Mouse (Mus musculus) limb, embryonic 15.5 days (tissue): ENCODE data around the gene Prkce. TPM values are rescaled to one million over a fixed set of nuclear protein-coding genes. Genes with fewer than 3 reads are reported as not detected.

Source experiments
- ATAC-seq: fragments of 200-750 bp; cut with Nextera tagmentation; 2 replicates; pipeline ENCODE4 v1.8.0; 2017; ENCODE audit warnings: low read depth, moderate TSS enrichment; ENCODE audit not compliant: insufficient number of reproducible peaks, low FRiP score, low TSS enrichment
- H3K27ac ChIP-seq: fragments of 300-500 bp; sonication (generic); 2 replicates; pipeline ENCODE4 v1.5.1; 2015; ENCODE audit warnings: moderate library complexity, mild to moderate bottlenecking, inconsistent platforms
- H3K27me3 ChIP-seq: fragments of 300-500 bp; sonication (generic); 2 replicates; pipeline ENCODE4 v1.6.1; 2015; ENCODE audit warnings: inconsistent platforms
- H3K36me3 ChIP-seq: fragments of 300-500 bp; sonication (generic); 2 replicates; pipeline ENCODE4 v1.6.1; 2015; ENCODE audit warnings: inconsistent platforms
- H3K4me1 ChIP-seq: fragments of 300-500 bp; sonication (generic); 2 replicates; pipeline ENCODE4 v1.6.1; 2015; ENCODE audit warnings: inconsistent platforms
- H3K4me2 ChIP-seq: fragments of 300-500 bp; sonication (generic); 2 replicates; pipeline ENCODE4 v1.6.1; 2015; ENCODE audit warnings: mild to moderate bottlenecking, inconsistent platforms
- H3K4me3 ChIP-seq: fragments of 300-500 bp; sonication (generic); 2 replicates; pipeline ENCODE4 v1.5.1; 2015; ENCODE audit warnings: mild to moderate bottlenecking, inconsistent platforms
- H3K9ac ChIP-seq: fragments of 300-500 bp; sonication (generic); 2 replicates; pipeline ENCODE4 v1.6.1; 2015; ENCODE audit warnings: inconsistent platforms
- H3K9me3 ChIP-seq: fragments of 300-500 bp; sonication (generic); 2 replicates; pipeline ENCODE4 v1.6.1; 2016; ENCODE audit warnings: inconsistent platforms
- WGBS: fragments of 180-500 bp; shearing (Covaris S2); methylation state at CpG from one replicate; pipeline ENCODE4 v1.1.7; 2015; 5-methylcytosine and 5-hydroxymethylcytosine counted together
- polyA plus RNA-seq: library from polyadenylated mRNA; unstranded; fragments of >200 nt; fragmentation: Nextera tagmentation; extraction: Ambion mirVana; gene quantifications from 2 replicates; pipeline ENCODE4 v1.2.1, GENCODE M21; 2015

Gene Prkce
- polyA plus RNA-seq, 1 experiment from 2014 or later = 6.8 TPM

GRCm38 (mm10) chr17:86603848-86604444 lies 436.4 kb downstream of the Prkce start:
- Histone ChIP-seq H3K36me3 (no peaks in the 10 kb centered on the region), H3K4me3 (no peak overlapping the region), H3K4me1 (no peaks in the 10 kb centered on the region), H3K4me2 (no peak overlapping the region), H3K9me3 (no peaks in the 10 kb centered on the region), H3K27ac (no peak overlapping the region), H3K27me3 (no peaks in the 10 kb centered on the region), H3K9ac (no peak overlapping the region)
- WGBS = 63% methylated on average over 5 of the region's 5 CpGs
- no peak for ATAC-seq

DNA sequence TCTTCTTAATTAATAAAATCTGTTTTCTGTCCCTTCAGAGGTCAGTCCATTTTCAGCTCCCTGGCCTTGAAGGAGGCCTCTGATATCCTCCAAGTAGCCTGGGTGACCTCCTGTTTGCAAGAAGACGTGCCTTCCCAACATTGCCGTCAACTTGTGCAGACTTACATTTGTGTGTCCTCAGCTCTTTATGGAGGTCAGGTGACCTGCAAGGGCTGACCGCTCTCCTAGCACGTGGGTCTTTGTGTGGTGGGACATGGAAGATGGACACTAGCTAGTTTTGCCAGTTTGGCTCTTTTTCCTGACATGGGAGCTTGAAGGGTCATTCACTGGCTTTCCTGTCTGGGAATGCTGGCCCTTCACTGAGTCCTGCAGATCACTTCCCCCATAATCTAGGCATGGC lies 440.4 kb downstream of the Prkce start:
- Histone ChIP-seq H3K9ac (no peak overlapping the region), H3K4me2 (no peak overlapping the region), H3K36me3 (no peaks in the 10 kb centered on the region), H3K4me3 (no peak overlapping the region), H3K9me3 (no peaks in the 10 kb centered on the region), H3K4me1 (peaks cover 7% of the 10 kb centered on the region; the same call in 1 of the 2 replicates), H3K27me3 (no peaks in the 10 kb centered on the region), H3K27ac (no peak overlapping the region)
- ATAC-seq = no peak
- WGBS = 90% methylated on average over 4 of the region's 4 CpGs

GRCm38 (mm10) chr17:86610271-86610969 lies 442.8 kb downstream of the Prkce start:
- Histone ChIP-seq H3K4me2 (no peak overlapping the region), H3K4me1 (peaks cover 7% of the 10 kb centered on the region; the same call in 1 of the 2 replicates), H3K4me3 (no peak overlapping the region), H3K9ac (no peak overlapping the region), H3K9me3 (no peaks in the 10 kb centered on the region), H3K27ac (no peak overlapping the region), H3K27me3 (no peaks in the 10 kb centered on the region), H3K36me3 (no peaks in the 10 kb centered on the region)
- 53% methylated on average over 8 of the region's 8 CpGs for WGBS
- no peak for ATAC-seq

- no peak overlapping the region for H3K4me3 ChIP-seq
- H3K4me2 ChIP-seq = no peak overlapping the region
- H3K4me1 ChIP-seq = peaks cover 7% of the 10 kb centered on the region; the same call in 1 of the 2 replicates
- H3K27ac ChIP-seq = no peak overlapping the region
- no peaks in the 10 kb centered on the region for H3K36me3 ChIP-seq
- no peaks in the 10 kb centered on the region for H3K9me3 ChIP-seq
- 61% methylated on average over 5 of the region's 5 CpGs for WGBS
- H3K9ac ChIP-seq = no peak overlapping the region
- H3K27me3 ChIP-seq = no peaks in the 10 kb centered on the region
- no peak for ATAC-seq
These were observed 444.2 kb downstream of the Prkce start for GRCm38 (mm10) chr17:86611772-86612171.

DNA sequence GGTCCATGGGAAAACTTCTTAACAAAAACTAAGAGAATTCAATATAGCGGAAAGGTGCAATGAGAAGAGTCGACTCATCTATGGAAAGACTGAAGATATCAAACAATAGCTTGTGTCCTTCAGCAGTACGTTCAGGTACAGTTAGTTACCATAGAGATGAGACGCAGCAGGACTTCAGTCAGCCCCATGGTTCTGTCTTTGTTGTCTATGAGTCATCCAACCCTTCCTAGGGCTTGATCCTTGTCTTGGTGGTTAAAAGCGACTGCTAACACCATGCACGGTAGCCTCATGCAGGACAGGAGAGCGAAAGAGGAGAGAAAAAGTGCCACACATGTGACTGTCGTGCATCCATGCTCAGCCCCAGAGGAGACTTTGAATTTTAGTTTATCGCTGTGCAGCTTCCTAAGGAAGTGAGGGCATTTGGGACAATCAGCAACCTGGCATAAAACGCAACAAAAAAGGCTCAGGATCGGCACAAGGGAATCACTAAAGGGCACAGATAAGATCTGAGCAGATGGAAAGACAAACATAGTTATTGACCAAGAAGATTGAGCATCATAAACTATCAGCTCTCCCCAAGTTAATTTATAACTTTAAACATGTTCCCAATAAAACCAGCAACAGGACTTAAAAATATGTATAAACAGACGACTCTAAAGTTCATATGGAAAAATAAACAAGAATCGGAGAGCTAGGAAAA lies 448.2 kb downstream of the Prkce start:
- peaks cover 9% of the 10 kb centered on the region for H3K4me1 ChIP-seq
- 80% methylated on average over 13 of the region's 13 CpGs for WGBS
- no peak overlapping the region for H3K27ac ChIP-seq
- no peak for ATAC-seq
- no peaks in the 10 kb centered on the region for H3K9me3 ChIP-seq
- H3K4me3 ChIP-seq = no peak overlapping the region
- no peaks in the 10 kb centered on the region for H3K27me3 ChIP-seq
- no peak overlapping the region for H3K9ac ChIP-seq
- 0 out of 2 replicates have a peak, but pooled peaks cover 3% of the 10 kb centered on the region for H3K36me3 ChIP-seq
- no peak overlapping the region for H3K4me2 ChIP-seq

DNA sequence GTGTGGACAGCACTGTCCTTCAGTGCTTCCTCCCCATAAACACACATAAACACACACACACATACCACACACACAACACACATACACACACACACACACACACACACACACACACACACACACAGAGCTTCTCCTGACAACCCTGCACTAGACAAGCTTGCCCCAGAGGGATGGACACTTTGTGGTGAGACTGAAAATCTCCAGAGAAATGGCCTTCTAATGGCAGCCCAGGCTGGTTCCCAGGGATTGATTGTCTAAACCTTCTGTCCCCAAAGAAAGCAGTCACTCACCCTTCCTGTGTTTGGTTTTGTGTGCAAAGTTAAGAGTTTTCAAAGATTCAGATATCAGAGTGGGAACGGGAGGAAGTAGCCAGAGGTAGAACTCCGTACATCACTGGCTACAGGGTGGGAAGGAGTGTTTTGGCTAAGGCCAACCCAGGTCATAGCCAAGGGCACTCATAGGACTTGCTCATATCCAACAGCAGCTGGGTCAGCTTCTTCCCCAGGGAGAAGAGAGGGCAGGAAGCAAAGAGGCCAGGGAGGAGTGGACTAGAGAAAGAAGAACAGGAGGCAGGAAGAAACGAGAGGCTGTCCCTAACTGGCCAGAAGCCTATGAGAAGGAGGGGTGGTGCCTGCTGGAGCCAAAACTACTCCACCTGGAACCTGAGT lies 450.1 kb downstream of the Prkce start:
- H3K4me2 ChIP-seq = no peak overlapping the region
- H3K9me3 ChIP-seq = no peaks in the 10 kb centered on the region
- peaks cover 5% of the 10 kb centered on the region; the same call in 1 of the 2 replicates for H3K4me1 ChIP-seq
- no peak overlapping the region for H3K27ac ChIP-seq
- H3K36me3 ChIP-seq = peaks cover 3% of the 10 kb centered on the region; the same call in 1 of the 2 replicates
- H3K4me3 ChIP-seq = no peak overlapping the region
- ATAC-seq = no peak
- 56% methylated on average over 3 of the region's 3 CpGs for WGBS
- H3K9ac ChIP-seq = no peak overlapping the region
- H3K27me3 ChIP-seq = no peaks in the 10 kb centered on the region

DNA sequence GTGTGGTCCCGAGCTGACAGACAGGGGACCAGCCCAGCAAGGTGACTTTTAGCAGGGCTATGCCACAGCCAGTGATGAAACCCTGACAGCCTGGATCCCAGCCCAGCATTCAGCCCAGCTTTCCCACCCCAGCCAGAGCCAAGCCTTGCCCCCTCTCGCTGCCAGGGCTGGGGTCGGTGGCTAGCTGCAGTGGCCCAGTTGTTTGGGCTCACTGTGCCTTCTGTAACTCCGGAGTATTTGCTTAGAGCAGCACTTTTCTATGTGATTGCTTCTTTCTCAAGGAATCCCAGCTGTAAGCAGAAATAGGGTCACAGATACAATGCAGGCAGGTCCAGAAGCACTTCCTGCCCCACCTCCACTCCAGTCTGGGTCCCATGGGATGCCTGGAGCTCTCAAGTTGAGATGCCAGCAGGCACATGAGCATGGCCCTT lies 450.9 kb downstream of the Prkce start:
- H3K4me2 ChIP-seq = no peak overlapping the region
- H3K4me3 ChIP-seq = no peak overlapping the region
- H3K27ac ChIP-seq = no peak overlapping the region
- ATAC-seq = no peak
- H3K4me1 ChIP-seq = peaks cover 5% of the 10 kb centered on the region; the same call in 1 of the 2 replicates
- no peaks in the 10 kb centered on the region for H3K9me3 ChIP-seq
- no peak overlapping the region for H3K9ac ChIP-seq
- no peaks in the 10 kb centered on the region for H3K27me3 ChIP-seq
- 61% methylated on average over 4 of the region's 4 CpGs for WGBS
- H3K36me3 ChIP-seq = peaks cover 3% of the 10 kb centered on the region; the same call in 1 of the 2 replicates

DNA sequence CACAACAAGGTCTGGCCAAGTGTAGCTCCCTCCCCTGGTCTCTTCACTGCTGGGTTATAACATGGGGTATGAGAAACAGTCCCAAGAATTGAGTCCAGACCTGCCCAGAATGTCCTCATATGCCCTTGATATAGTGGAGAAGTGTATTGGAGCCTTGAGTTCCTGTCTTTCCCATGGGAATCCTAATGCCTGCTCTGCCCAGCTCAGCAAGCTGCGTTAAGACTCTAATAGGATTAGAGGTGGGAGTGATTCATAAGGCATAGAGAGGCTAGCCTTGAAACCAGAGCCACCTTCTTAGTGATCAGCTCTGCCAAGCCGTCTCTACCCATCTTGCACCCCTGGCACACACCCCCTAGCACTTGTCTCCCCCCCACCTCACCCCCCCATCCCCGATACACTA lies 455.3 kb downstream of the Prkce start:
- no peak for ATAC-seq
- H3K4me2 ChIP-seq = no peak overlapping the region
- H3K9me3 ChIP-seq = no peaks in the 10 kb centered on the region
- no peak overlapping the region for H3K9ac ChIP-seq
- 82% methylated on average over 3 of the region's 3 CpGs for WGBS
- peaks cover 3% of the 10 kb centered on the region; the same call in 1 of the 2 replicates for H3K36me3 ChIP-seq
- peaks cover 5% of the 10 kb centered on the region; the same call in 1 of the 2 replicates for H3K4me1 ChIP-seq
- H3K27ac ChIP-seq = no peak overlapping the region
- no peak overlapping the region for H3K4me3 ChIP-seq
- H3K27me3 ChIP-seq = no peaks in the 10 kb centered on the region

- WGBS = 82% methylated on average over 6 of the region's 6 CpGs
- no peaks in the 10 kb centered on the region for H3K9me3 ChIP-seq
- H3K4me2 ChIP-seq = no peak overlapping the region
- 0 out of 2 replicates have a peak, but pooled peaks cover 2% of the 10 kb centered on the region for H3K4me1 ChIP-seq
- no peak overlapping the region for H3K4me3 ChIP-seq
- ATAC-seq = no peak
- H3K9ac ChIP-seq = no peak overlapping the region
- H3K27me3 ChIP-seq = no peaks in the 10 kb centered on the region
- no peak overlapping the region for H3K27ac ChIP-seq
- H3K36me3 ChIP-seq = peaks cover 7% of the 10 kb centered on the region
These were observed 458.9 kb downstream of the Prkce start for GRCm38 (mm10) chr17:86626523-86626922.

- Histone ChIP-seq H3K9ac (no peak overlapping the region), H3K4me1 (0 out of 2 replicates have a peak, but pooled peaks cover 2% of the 10 kb centered on the region), H3K4me3 (no peak overlapping the region), H3K4me2 (no peak overlapping the region), H3K9me3 (no peaks in the 10 kb centered on the region), H3K27me3 (no peaks in the 10 kb centered on the region), H3K36me3 (peaks cover 7% of the 10 kb centered on the region), H3K27ac (no peak overlapping the region)
- WGBS = 78% methylated on average over 4 of the region's 4 CpGs
- no peak for ATAC-seq
These were observed 465.5 kb downstream of the Prkce start for GRCm38 (mm10) chr17:86633131-86633530.

DNA sequence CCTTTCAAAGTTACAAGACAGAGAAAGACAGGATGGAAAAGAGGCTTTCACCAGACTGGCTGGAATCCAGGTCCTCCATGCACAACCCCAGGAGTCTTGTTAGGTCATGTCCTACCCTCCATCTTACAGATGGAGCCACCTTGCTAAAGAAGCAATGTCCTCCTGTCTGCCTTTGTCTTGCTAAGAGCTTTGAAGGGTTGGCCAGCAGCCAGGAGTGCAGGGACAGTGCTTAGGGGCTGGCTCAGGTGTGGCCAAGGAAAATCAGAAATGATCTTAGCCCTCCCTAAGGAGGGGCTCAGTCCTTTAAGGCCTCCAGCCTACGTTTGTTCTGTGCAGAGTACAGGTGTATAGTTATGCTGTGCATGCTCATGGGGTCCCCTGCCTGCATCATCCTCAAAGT lies 469.7 kb downstream of the Prkce start:
- ATAC-seq = no peak
- no peak overlapping the region for H3K9ac ChIP-seq

More for the DNA sequence above, 469.7 kb downstream of the Prkce start:
- WGBS = 52% methylated on average over 1 of the region's 1 CpGs
- no peak overlapping the region for H3K4me3 ChIP-seq
- H3K36me3 ChIP-seq = no peaks in the 10 kb centered on the region
- no peak overlapping the region for H3K27ac ChIP-seq
- H3K27me3 ChIP-seq = no peaks in the 10 kb centered on the region
- H3K4me1 ChIP-seq = no peaks in the 10 kb centered on the region
- no peak overlapping the region for H3K4me2 ChIP-seq
- H3K9me3 ChIP-seq = no peaks in the 10 kb centered on the region
